Mouse (Mus musculus): Measurements from ENCODE around the gene Peli1. TPM values are rescaled to one million over a fixed set of nuclear protein-coding genes. Genes with fewer than 3 reads are reported as not detected.

The Peli1 gene
- 17.5 TPM for polyA plus RNA-seq (2014; fragmentation: Illumina TruSeq; extraction: RNeasy Lipid Tissue Mini Kit (QIAGEN cat#74804); ENCODE audit: insufficient read depth, low read depth, low replicate concordance)

DNA sequence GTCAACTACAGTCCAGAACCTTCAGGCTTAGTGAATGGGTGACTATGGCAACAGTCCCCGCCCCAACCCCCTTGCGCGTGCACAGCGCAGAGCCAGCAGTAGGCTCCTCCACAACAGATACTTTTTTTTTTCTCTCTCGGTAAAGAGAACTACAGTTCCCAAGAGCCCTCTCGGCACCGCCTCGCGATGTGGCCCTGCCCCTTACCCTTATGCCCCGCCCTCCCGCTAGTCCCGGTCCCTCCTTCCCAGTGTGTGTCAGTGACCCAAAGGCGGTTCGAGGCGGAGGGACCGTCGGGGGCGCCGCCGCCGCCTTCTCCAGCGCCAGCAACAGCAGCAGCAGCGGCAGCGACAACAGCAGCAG is at the start of gene Peli1:
Gene Peli1 (plus strand): TSS at position 225 of the 361 bp plus-strand sequence.

Other genes with a start within 250 kb of the Peli1 start
- gene Vps54, start 148.0 kb downstream of the Peli1 start, polyA plus RNA-seq (2014; fragmentation: Illumina TruSeq; extraction: RNeasy Lipid Tissue Mini Kit (QIAGEN cat#74804); ENCODE audit: insufficient read depth, low read depth, low replicate concordance) = 22.4 TPM

Data from lung, adult 10 weeks (tissue).